Mouse (Mus musculus): ENCODE results near the gene Adamtsl5. TPM values are rescaled to one million over a fixed set of nuclear protein-coding genes. Genes with fewer than 3 reads are reported as not detected.
"Not testable (repeated sequence)": the region's sequence is repeated elsewhere in the genome, so short reads cannot be mapped to it uniquely, and the experiment has no call there.

Adamtsl5 gene
- total and polyA plus RNA-seq, 2 experiments from 2014 or later: 14.6 to 34.6 TPM

GRCm38 (mm10) chr10:80355431-80355830, 7.2 kb upstream of the Adamtsl5 start:
- ATAC-seq (ENCODE audit: insufficient read depth, low read depth) (no peak), DNase-seq (ENCODE audit: low spot score) (no peak)
- TF ChIP-seq EP300 (IDR thresholded peaks at IDR 0.05; ENCODE audit: low read depth) (no peak), CTCF (IDR thresholded peaks at IDR 0.05; ENCODE audit: low read depth) (no peak)
- Histone ChIP-seq H3K9ac (replicated peaks; ENCODE audit: low read depth, low read length) (no peak overlapping the region), H3K9me3 (replicated peaks; ENCODE audit: control insufficient read depth, low read length) (no peaks in the 10 kb centered on the region), H3K4me1 (ENCODE audit: control insufficient read depth, insufficient read depth) (no peaks in the 10 kb centered on the region), H3K27ac (ENCODE audit: low read depth) (no peak overlapping the region), H3K4me2 (ENCODE audit: low read depth, low read length) (no peak overlapping the region), H3K27me3 (ENCODE audit: control insufficient read depth, insufficient read depth, low read length) (peaks cover 87% of the 10 kb centered on the region), H3K36me3 (replicated peaks; ENCODE audit: control insufficient read depth, insufficient read depth, low read length) (no peaks in the 10 kb centered on the region), H3K4me3 (ENCODE audit: low read depth, low read length) (no peak overlapping the region)
- WGBS: 17% methylated on average over 9 of the region's 9 CpGs

- TF ChIP-seq EP300 (IDR thresholded peaks at IDR 0.05; ENCODE audit: low read depth) (no peak), CTCF (IDR thresholded peaks at IDR 0.05; ENCODE audit: low read depth) (no peak)
- no peak overlapping the region for H3K27ac ChIP-seq (ENCODE audit: low read depth)
- H3K9me3 ChIP-seq (replicated peaks; ENCODE audit: control insufficient read depth, low read length): no peaks in the 10 kb centered on the region
- ATAC-seq (ENCODE audit: insufficient read depth, low read depth) (no peak), DNase-seq (ENCODE audit: low spot score) (no peak)
- 33% methylated on average over 8 of the region's 8 CpGs for WGBS
- H3K4me3 ChIP-seq (ENCODE audit: low read depth, low read length): no peak overlapping the region
- H3K4me2 ChIP-seq (ENCODE audit: low read depth, low read length): no peak overlapping the region
- H3K9ac ChIP-seq (replicated peaks; ENCODE audit: low read depth, low read length): no peak overlapping the region
- H3K4me1 ChIP-seq (ENCODE audit: control insufficient read depth, insufficient read depth): peaks cover 12% of the 10 kb centered on the region
- H3K36me3 ChIP-seq (replicated peaks; ENCODE audit: control insufficient read depth, insufficient read depth, low read length): no peaks in the 10 kb centered on the region
- peaks cover 81% of the 10 kb centered on the region for H3K27me3 ChIP-seq (ENCODE audit: control insufficient read depth, insufficient read depth, low read length)
These were observed 4.5 kb upstream of the Adamtsl5 start for GRCm38 (mm10) chr10:80352727-80353126.

- WGBS: 27% methylated on average over 11 of the region's 11 CpGs
- no peak for DNase-seq (ENCODE audit: low spot score)
- TF ChIP-seq EP300 (IDR thresholded peaks at IDR 0.05; ENCODE audit: low read depth) (no peak), CTCF (IDR thresholded peaks at IDR 0.05; ENCODE audit: low read depth) (no peak)
- no peak overlapping the region for H3K9ac ChIP-seq (replicated peaks; ENCODE audit: low read depth, low read length)
- no peak overlapping the region for H3K4me3 ChIP-seq (ENCODE audit: low read depth, low read length)
- H3K9me3 ChIP-seq (replicated peaks; ENCODE audit: control insufficient read depth, low read length): no peaks in the 10 kb centered on the region
- H3K4me1 ChIP-seq (ENCODE audit: control insufficient read depth, insufficient read depth): peaks cover 17% of the 10 kb centered on the region
- no peak for ATAC-seq (ENCODE audit: insufficient read depth, low read depth)
- no peak overlapping the region for H3K4me2 ChIP-seq (ENCODE audit: low read depth, low read length)
- peaks cover 77% of the 10 kb centered on the region for H3K27me3 ChIP-seq (ENCODE audit: control insufficient read depth, insufficient read depth, low read length)
- no peak overlapping the region for H3K27ac ChIP-seq (ENCODE audit: low read depth)
- H3K36me3 ChIP-seq (replicated peaks; ENCODE audit: control insufficient read depth, insufficient read depth, low read length): no peaks in the 10 kb centered on the region
These were observed 3.7 kb upstream of the Adamtsl5 start for GRCm38 (mm10) chr10:80351896-80352295.

GRCm38 (mm10) chr10:80350292-80350691, 2.1 kb upstream of the Adamtsl5 start:
- WGBS: 3% methylated on average over 7 of the region's 7 CpGs
- TF ChIP-seq CTCF (IDR thresholded peaks at IDR 0.05; ENCODE audit: low read depth) (peak; percentile 94), EP300 (IDR thresholded peaks at IDR 0.05; ENCODE audit: low read depth) (no peak)

GRCm38 (mm10) chr10:80348981-80349380, 769 bp upstream of the Adamtsl5 start:
- Histone ChIP-seq H3K27ac (ENCODE audit: low read depth) (peak overlapping the region; percentile 46; the same call in 1 of the 2 replicates), H3K4me2 (ENCODE audit: low read depth, low read length) (peak overlapping the region; percentile 85), H3K36me3 (replicated peaks; ENCODE audit: control insufficient read depth, insufficient read depth, low read length) (no peaks in the 10 kb centered on the region), H3K27me3 (ENCODE audit: control insufficient read depth, insufficient read depth, low read length) (peaks cover 64% of the 10 kb centered on the region), H3K4me3 (ENCODE audit: low read depth, low read length) (peak overlapping the region; percentile 59), H3K4me1 (ENCODE audit: control insufficient read depth, insufficient read depth) (peaks cover 30% of the 10 kb centered on the region), H3K9ac (replicated peaks; ENCODE audit: low read depth, low read length) (no peak overlapping the region; the same call in 1 of the 2 replicates), H3K9me3 (replicated peaks; ENCODE audit: control insufficient read depth, low read length) (no peaks in the 10 kb centered on the region)
- TF ChIP-seq CTCF (IDR thresholded peaks at IDR 0.05; ENCODE audit: low read depth): no peak
- ATAC-seq (ENCODE audit: insufficient read depth, low read depth) (peak; percentile 7; the same call in 1 of the 2 replicates), DNase-seq (ENCODE audit: low spot score) (no peak)
- WGBS: 16% methylated on average over 26 of the region's 26 CpGs

More at GRCm38 (mm10) chr10:80350292-80350691, 2.1 kb upstream of the Adamtsl5 start:
- Histone ChIP-seq H3K4me1 (ENCODE audit: control insufficient read depth, insufficient read depth) (peaks cover 17% of the 10 kb centered on the region), H3K27ac (ENCODE audit: low read depth) (no peak overlapping the region), H3K27me3 (ENCODE audit: control insufficient read depth, insufficient read depth, low read length) (peaks cover 68% of the 10 kb centered on the region), H3K4me3 (ENCODE audit: low read depth, low read length) (no peak overlapping the region), H3K9ac (replicated peaks; ENCODE audit: low read depth, low read length) (no peak overlapping the region), H3K9me3 (replicated peaks; ENCODE audit: control insufficient read depth, low read length) (no peaks in the 10 kb centered on the region), H3K4me2 (ENCODE audit: low read depth, low read length) (no peak overlapping the region), H3K36me3 (replicated peaks; ENCODE audit: control insufficient read depth, insufficient read depth, low read length) (no peaks in the 10 kb centered on the region)
- DNase-seq (ENCODE audit: low spot score) (peak; percentile 80), ATAC-seq (ENCODE audit: insufficient read depth, low read depth) (peak; percentile 71)

GRCm38 (mm10) chr10:80347514-80347967, 671 bp downstream of the Adamtsl5 start:
- no peaks in the 10 kb centered on the region for H3K9me3 ChIP-seq (replicated peaks; ENCODE audit: control insufficient read depth, low read length)
- TF ChIP-seq EP300 (IDR thresholded peaks at IDR 0.05; ENCODE audit: low read depth) (no peak), CTCF (IDR thresholded peaks at IDR 0.05; ENCODE audit: low read depth) (no peak)
- peak overlapping the region; percentile 59 for H3K4me3 ChIP-seq (ENCODE audit: low read depth, low read length)
- no peaks in the 10 kb centered on the region for H3K36me3 ChIP-seq (replicated peaks; ENCODE audit: control insufficient read depth, insufficient read depth, low read length)
- peak overlapping the region; percentile 46 for H3K27ac ChIP-seq (ENCODE audit: low read depth)
- WGBS: 7% methylated on average over 17 of the region's 17 CpGs
- H3K4me1 ChIP-seq (ENCODE audit: control insufficient read depth, insufficient read depth): peaks cover 33% of the 10 kb centered on the region
- peak overlapping the region; percentile 62 for H3K9ac ChIP-seq (replicated peaks; ENCODE audit: low read depth, low read length)
- peak overlapping the region; percentile 85 for H3K4me2 ChIP-seq (ENCODE audit: low read depth, low read length)
- peaks cover 63% of the 10 kb centered on the region for H3K27me3 ChIP-seq (ENCODE audit: control insufficient read depth, insufficient read depth, low read length)
- ATAC-seq (ENCODE audit: insufficient read depth, low read depth) (no peak), DNase-seq (ENCODE audit: low spot score) (peak; percentile 5)

GRCm38 (mm10) chr10:80345929-80346328, 2.3 kb downstream of the Adamtsl5 start:
- Histone ChIP-seq H3K27me3 (ENCODE audit: control insufficient read depth, insufficient read depth, low read length) (peaks cover 67% of the 10 kb centered on the region), H3K4me1 (ENCODE audit: control insufficient read depth, insufficient read depth) (peaks cover 33% of the 10 kb centered on the region)
- ATAC-seq (ENCODE audit: insufficient read depth, low read depth); H3K9me3 ChIP-seq (replicated peaks; ENCODE audit: control insufficient read depth, low read length); H3K27ac ChIP-seq (ENCODE audit: low read depth); H3K4me3 ChIP-seq (ENCODE audit: low read depth, low read length); H3K9ac ChIP-seq (replicated peaks; ENCODE audit: low read depth, low read length); H3K36me3 ChIP-seq (replicated peaks; ENCODE audit: control insufficient read depth, insufficient read depth, low read length); H3K4me2 ChIP-seq (ENCODE audit: low read depth, low read length); DNase-seq (ENCODE audit: low spot score): not testable (repeated sequence)
- 85% methylated on average over 5 of the region's 6 CpGs for WGBS

All from heart, postnatal 0 days (tissue).